Mouse (Mus musculus) ES-CJ7 (cell line): ENCODE data around the gene Fyn.

Experiments used
- DNase-seq: peaks from one replicate; pipeline ENCODE4 v3.0.0; 2011; ENCODE audit warnings: low read depth, low spot score

The Fyn gene

GRCm38 (mm10) chr10:39443122-39443521, 74.5 kb downstream of the Fyn start:
- DNase-seq: no peak

DNA sequence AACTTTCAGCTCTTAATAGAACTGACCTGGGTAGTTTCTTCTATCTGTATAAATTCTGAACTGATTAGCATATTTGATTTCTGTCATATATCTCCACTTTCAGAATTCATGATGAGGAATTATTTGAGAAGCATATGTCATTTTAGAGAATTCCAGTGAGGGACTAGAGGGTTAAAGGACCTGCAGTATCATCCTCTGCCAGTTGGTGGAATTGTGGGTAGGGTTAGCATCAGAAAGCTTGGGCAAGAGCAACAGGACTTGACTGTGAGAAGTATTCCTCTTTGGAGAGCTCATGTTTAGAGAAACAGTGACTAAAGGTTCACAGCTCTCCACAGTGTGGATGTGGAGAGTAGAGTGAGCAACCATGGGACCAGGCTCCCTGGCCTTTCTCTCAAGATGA, 75.3 kb downstream of the Fyn start:
- peak; percentile 25 for DNase-seq

- DNase-seq: no peak
Measured at GRCm38 (mm10) chr10:39445870-39446269, 77.2 kb downstream of the Fyn start.

DNA sequence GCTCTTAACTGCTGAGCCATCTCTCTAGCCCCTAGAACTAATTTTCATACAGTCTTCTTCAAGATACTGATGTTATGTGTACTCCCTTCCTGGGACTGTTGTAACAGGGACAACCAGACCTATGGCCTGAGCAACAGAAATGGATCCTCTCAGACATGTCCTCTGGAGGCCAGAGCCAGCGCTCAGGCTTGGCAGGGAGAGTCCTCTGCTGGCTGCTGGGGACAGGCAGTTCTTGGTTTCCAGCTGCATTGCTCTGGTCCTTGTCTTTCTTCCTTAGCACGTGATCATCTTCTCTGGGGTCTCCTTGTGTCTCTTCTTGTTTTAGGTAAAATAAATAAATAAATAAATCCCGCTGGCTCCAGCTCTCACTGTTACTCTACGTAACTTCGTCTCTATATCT, 78.1 kb downstream of the Fyn start:
- DNase-seq: no peak

GRCm38 (mm10) chr10:39449179-39449578, 80.5 kb downstream of the Fyn start:
- DNase-seq: no peak

- DNase-seq: no peak
Measured at GRCm38 (mm10) chr10:39450356-39450755, 81.7 kb downstream of the Fyn start.

DNA sequence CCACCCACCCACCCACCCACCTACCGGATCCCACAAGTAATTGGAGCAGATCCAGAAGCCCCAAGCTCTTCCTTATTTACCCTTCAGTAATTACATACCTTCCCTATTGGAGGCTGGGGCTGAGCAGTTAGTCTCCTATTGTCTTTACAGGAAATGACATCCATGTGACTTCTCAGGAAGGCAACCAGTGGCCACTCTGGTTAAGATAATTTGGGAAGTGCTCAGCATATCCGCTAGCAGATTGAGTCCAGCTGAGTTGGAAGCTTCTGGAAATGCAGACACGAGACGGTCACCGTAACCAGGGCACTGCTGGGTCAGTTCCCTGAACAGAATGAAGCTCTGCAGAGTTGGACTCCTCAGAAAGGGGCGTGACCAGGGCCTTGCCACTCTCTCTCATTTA, 82.4 kb downstream of the Fyn start:
- no peak for DNase-seq

DNA sequence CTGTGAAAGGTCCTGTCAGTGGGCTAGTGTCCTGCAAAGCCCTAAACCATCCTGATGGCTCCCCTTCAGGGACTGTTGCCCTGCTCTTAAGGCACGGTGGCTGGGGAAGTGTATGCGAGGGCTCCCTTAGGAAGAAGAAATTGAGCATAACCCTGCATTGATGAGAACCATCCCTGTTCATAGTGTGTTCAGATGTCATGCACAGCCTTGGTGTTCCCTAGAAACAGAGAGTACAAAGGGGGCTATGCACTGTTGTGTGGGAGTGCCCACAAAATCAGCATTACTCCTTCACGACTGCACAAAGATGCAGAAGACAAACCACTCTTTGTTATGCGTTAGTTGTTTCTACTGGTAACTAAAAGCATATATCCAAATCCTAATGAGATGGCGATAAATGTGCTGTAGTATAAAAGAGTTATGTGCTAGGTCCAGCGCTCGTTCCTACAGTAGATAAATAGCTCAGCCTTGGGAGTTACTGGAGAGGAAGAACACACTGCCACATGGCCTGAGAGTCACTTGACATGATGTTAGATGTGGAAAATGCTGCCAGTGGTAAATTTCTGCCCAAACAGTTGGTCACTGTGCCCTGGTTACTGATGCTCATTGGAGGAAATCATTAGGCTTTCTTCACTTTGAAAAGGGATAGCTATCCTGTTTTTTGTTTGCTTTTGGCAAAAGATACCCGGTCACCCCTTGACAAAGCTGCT, 83.4 kb downstream of the Fyn start:
- no peak for DNase-seq

GRCm38 (mm10) chr10:39455344-39455743, 86.7 kb downstream of the Fyn start:
- no peak for DNase-seq

GRCm38 (mm10) chr10:39455857-39456620, 87.4 kb downstream of the Fyn start:
- DNase-seq: no peak

- no peak for DNase-seq
Measured at GRCm38 (mm10) chr10:39456776-39457175, 88.1 kb downstream of the Fyn start.

DNA sequence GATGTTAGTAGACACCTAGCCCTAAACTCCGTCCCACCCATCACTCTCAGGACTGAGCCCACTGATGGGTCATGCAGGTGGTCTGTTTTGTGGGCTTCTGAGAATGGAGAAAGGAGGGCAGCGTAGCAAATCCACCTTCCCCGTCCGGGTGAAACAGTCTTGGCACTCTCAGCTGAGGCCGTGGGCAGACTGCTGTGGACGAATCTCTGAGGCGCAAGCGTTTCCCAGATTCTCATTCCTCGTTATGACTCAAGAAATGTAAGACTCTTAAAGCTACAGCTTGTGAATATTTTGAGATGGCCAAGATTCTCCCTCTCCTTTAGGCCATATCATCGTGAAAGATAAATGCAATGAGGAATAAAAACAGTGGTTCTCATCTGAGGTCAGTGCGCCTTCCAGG, 88.6 kb downstream of the Fyn start:
- DNase-seq: no peak

DNA sequence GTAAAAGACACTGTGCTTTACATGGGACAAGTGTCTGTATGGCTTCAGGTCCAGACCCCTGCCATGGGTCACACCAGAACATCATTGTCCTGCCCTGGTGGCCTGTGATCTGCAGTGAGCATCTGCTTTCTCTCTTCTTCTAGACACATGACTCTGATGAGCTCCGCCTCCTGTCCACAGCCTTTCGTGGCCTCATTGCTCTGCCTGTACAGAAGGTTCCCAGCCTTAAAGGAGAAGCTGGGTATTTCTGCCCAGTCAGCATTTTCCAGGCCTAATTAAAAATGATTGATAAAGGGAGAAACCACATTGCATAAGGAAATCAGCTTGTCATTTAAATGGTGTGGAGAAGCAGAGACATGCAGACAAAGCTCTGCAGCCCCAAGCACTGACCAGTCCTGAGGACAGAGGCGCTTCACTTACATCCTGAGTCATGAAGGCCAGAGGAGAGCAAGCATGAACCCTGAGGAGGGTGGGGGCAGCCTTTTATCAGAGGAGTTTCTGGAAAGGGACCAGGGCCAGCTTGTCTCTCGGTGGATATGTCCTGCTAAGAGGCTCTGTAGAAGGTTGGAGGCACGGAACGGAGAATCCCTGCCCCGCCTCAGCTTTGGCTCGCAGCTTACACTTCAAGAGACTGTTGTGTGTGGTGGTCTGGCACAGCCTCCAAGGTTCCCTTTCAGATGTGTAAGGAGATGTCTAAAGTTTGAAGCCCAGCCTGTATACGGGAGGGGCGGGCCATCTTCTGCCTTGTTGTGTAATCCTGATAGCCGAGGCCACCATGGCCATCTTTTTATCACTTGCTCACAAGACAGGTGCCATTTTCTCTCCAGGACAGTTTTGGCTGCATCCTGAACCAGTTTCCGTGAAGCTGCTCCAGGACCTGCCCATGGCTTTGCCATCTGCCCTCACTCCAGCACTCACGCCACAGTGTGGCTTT, 90.4 kb downstream of the Fyn start:
- no peak for DNase-seq

- no peak for DNase-seq
Measured at GRCm38 (mm10) chr10:39460621-39461020, 92.0 kb downstream of the Fyn start.

- no peak for DNase-seq
Measured at GRCm38 (mm10) chr10:39461909-39462308, 93.3 kb downstream of the Fyn start.

GRCm38 (mm10) chr10:39462711-39463110, 94.1 kb downstream of the Fyn start:
- no peak for DNase-seq

DNA sequence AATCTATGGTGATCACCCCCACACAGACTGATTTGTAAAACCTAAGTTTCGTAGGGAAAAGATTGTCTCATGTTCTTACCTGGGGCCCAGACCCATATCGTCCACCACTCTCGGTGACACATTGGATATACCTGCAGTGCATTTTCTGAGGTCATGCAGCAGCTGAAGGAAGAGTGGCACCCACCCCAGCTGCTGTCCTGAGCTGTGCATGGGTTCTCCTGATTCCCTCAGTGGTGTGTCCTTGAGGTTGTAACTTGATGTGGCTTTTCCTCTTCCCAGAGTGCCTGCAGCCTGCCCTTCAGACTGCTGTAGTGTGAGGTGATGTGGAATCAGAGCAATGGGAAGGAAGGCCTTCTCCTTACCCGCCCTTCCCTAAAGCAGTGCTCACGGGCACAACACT, 95.7 kb downstream of the Fyn start:
- DNase-seq: no peak

GRCm38 (mm10) chr10:39467317-39467716, 98.7 kb downstream of the Fyn start:
- no peak for DNase-seq

DNA sequence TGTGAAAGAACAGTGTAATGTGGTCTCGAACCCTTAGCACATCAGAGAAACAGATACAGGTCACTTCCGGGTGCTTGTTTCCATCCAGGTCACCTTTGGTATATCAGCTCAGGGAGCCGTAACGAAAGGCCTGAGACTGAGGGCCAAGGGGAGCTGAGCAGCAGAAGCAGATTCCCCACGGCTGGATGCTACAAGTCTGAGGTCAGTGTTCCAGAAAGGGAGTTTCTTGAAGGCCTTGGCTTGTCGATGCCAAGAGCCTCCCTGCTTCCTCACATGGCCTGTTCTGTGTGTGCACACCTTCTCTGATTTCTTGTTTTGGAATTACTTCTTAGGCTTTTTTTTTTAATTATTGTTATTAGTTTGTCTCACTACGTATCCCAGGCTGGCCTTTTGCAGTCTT, 99.2 kb downstream of the Fyn start:
- no peak for DNase-seq

DNA sequence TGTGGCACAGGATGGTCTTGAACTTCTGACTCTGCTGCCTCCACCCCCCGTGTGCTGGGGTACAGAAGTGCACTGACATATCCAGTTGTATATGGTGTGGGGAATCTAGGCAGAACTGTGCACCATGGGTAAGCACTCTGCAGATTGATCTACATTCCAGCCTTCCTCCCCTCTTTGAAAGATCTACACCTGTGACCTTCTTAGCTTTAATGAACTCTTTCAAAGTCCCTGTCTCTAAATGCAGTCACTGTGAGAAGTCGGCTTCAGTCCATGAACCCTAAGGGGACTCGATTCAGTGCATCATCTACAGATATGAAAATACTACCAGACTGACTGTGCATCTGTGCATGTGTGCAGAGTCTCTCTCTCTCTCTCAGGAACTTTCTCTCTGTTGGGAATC, 99.9 kb downstream of the Fyn start:
- DNase-seq: no peak

DNA sequence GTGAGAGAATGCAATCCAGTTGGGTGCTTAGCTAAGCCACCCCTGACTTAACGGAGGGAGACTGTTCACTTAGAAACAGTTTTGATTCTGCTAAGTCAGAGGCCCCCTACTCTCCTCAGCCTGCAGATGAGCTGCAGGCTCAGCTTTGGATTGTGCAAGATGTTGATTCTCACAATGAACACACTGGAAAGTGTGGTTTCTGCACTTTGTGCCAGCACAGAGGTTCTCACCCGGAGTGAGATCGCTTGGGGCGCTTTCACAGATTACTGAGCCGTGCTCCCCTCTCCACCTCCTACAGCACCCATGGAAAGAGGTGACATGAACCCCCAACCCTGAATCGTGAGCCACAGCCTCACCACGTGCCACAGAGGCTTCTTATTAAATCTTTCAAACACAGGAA, 100.7 kb downstream of the Fyn start:
- DNase-seq: no peak

DNA sequence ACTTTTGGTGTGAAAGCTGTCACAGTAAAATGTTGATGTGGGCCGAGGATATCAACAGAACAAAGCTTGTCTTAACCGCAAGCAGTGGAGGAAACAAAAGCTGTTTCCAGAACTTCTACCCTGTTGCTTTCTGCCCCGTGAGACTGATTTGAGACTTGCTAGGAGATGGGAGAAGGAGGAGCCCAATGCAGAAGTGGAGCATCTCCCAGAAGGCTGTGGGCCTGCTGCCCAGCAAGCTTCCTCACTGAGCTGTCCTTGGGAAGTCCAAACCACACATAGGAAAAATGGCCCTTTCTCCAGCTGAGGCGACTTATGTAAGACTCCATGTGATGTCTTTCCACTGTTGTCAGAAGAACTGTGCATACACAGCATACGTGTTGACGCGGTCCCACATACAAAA, 101.7 kb downstream of the Fyn start:
- DNase-seq: no peak
